Mouse (Mus musculus) effector memory CD4-positive, alpha-beta T cell, adult 5 months (primary cell): ENCODE results near the gene Nkrf. TPM values are rescaled to one million over a fixed set of nuclear protein-coding genes. Genes with fewer than 3 reads are reported as not detected.

ENCODE experiments used
- polyA plus RNA-seq: library from polyadenylated mRNA; unstranded; fragments of 100-300 nt; shearing (Covaris generic); gene quantifications from one replicate; pipeline ENCODE4 v1.2.1, GENCODE M21; 2017

Nkrf gene
- polyA plus RNA-seq: 2.4 TPM

DNA sequence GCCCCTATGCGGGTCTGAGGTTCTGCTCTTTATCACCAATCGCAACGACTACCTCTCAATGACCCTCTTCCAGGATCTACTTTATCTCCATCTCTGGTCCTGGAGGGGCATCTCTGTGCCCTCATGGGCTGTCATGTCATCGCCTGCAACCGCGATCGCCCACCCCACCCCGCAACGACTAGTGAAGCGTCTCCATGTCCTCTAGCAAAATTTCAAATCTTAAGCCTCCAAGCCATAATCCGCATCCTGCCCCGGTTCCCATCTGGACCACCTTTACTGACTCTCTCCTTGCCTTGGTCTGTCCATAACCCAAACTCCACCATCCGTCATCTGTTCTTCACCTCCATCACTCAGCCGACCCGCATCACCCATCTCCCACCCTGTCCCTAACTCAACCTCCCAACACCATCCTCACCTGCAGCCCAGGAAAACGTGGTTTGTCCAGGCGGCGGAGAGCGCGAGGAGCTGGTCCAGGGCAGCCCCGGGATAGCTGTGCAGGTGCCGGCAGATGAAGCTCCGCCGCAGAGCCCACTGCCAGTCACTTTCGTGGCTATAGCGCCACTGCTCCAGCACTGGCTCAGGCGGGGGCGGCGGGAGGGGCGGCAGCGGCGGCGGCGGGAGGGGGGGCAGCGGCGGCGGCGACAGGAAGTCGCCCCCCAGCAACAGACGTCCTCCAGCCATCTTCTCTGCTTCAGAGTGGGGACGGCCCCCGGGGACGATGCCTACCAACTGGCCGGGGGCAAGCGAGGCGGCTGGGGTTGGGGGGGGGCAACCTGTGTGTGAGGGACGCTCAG lies at the start of gene Nkrf:
Gene Nkrf, minus strand, starts transcription at position 579 of the 794 bp plus-strand sequence.

DNA sequence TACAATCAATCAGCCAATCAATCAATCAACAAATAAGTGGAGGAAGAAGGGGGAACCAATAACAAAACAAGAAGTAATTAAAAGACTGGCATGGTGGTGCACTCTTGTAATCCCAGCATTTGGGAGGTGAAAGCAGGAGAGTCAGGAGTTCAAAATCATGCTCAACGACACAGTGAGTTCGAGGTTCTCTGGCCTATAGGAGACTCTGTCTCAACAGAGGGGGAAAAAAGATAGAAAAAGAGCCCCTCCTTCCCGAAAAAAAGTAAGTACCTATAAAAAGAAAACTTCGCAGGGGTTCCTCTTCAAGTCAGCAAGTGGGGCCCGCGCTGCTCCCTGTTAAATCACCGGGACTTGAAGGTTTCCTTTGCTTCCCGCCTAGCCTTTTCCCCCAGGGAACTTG lies 28.9 kb downstream of the Nkrf start, which contains the start of the genes Ube2a and C330007P06Rik:
Gene Ube2a, plus strand, starts transcription at position 136 of the 400 bp plus-strand sequence.
Gene C330007P06Rik, minus strand, starts transcription at position 347 of the 400 bp plus-strand sequence.

Other genes with a start within 250 kb of the Nkrf start
- gene Slc25a43, start 159.2 kb downstream of the Nkrf start, polyA plus RNA-seq: not detected
- 566 TPM for gene Slc25a5, start 107.2 kb downstream of the Nkrf start, polyA plus RNA-seq
- gene Ube2a, start 29.0 kb downstream of the Nkrf start, polyA plus RNA-seq: 142 TPM
- 23.9 TPM for gene C330007P06Rik, start 28.8 kb downstream of the Nkrf start, polyA plus RNA-seq
- gene Sept6, start 88.9 kb upstream of the Nkrf start, polyA plus RNA-seq: 131 TPM
- gene Sowahd, start 145.9 kb upstream of the Nkrf start, polyA plus RNA-seq: not detected
- gene Rpl39, start 182.5 kb upstream of the Nkrf start, polyA plus RNA-seq: 478 TPM
- 11.3 TPM for gene Upf3b, start 207.4 kb upstream of the Nkrf start, polyA plus RNA-seq
- gene Nkap, start 223.9 kb upstream of the Nkrf start, polyA plus RNA-seq: 18.2 TPM